Mouse (Mus musculus): ENCODE results near the gene 1700001P01Rik.
"Not testable (repeated sequence)": the region's sequence is repeated elsewhere in the genome, so short reads cannot be mapped to it uniquely, and the experiment has no call there.

1700001P01Rik gene

GRCm38 (mm10) chr11:97744718-97745330 is 30.9 kb downstream of the 1700001P01Rik start:
- peak; percentile 99 for DNase-seq (ENCODE audit: low spot score)

DNA sequence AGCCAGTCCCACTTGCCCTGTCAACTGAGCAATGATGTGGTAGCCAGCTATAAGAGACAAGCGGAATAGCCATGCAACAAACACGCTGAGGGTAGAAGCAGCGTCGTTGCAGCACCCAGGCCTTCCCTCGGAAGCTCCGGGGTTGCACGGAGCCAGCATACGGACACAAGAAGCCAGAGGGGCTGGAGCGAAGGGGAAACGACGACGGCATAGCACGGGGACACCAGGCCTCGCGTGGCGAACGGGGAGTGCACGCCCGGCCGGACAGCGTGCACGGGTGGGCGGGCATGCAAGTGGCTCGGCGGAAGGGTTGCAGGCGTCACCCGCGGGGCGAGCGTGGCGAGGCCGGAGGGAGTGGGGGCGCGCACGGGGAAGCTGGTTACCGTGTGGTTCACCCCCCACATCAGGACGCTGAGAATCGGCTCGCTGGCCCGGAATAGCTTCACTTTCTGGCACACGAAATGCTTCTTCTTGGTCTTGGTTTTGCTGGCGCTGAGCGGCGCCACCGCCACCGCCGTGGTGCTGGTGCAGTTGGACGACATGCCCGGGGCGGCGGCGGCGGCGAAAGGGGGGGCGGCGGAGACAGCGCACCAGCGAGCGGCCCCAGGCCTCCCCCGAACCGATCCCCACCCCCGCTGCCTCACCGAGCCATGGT is 31.5 kb downstream of the 1700001P01Rik start, which contains the start of gene Pip4k2b:
TSS of gene Pip4k2b (minus strand) at position 642 of the 655 bp plus-strand sequence.
- no peak for DNase-seq (ENCODE audit: low spot score)

GRCm38 (mm10) chr11:97743423-97743822 is 32.3 kb downstream of the 1700001P01Rik start:
- no peak for DNase-seq (ENCODE audit: low spot score)

- no peak for DNase-seq (ENCODE audit: low spot score)
Measured at GRCm38 (mm10) chr11:97742591-97742990, 33.1 kb downstream of the 1700001P01Rik start.

DNA sequence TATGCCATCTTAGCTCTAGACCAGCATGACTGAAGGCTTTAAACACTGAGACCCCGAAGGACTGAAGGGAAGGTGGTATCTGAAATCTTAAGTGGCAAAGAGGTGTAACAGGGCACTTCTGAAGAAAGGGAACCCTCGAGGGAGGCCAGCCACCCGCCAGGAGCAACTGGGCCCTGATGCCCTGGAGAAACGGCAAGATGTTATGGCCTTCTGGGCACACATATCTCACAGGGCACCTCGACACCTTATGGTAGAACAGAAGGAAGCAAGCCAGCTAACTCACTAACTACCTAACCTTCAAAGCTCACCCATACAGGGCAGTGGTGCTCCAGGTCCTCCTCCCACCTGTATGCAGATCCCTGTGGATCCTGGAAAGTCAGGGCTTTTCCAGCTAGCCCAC is 33.6 kb downstream of the 1700001P01Rik start:
- DNase-seq (ENCODE audit: low spot score) = no peak

DNA sequence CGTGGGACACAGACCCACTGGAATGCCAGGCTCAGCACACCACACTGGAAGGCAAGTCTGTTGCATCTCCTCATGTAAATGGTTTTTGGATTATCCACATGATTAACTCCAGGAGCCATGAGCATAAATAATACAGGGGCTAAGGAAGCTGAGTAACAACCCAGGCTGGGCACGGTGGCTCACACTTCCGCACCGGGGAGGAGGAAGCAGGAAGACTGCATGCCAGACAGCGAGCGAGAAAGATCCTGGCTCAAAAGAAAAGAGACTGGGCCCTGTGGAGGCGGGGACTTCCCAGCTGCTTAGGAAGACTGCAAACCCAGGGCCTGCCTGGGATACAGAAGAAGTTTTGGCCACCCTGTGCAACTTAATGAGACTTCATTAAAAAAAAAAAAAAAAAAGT is 35.5 kb downstream of the 1700001P01Rik start:
- no peak for DNase-seq (ENCODE audit: low spot score)

DNA sequence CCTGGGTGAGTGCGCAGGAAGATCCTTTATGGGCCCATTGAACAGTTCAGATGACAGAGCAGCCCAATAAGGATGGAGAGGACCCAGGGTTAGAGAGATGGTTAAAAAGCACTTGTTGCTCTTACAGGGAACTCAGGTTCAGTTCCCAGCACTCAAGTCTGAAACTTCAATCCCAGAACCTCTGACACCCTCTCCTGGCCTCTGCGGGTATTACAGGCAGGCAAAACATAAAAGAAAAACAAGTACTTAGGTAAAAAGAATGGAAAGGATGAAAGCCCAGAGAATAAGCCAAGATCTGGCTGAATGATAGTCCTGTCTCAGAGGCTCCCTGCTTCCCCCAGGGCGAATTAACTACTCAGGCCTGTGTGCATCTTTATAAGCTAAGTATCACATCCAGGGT is 36.6 kb downstream of the 1700001P01Rik start:
- no peak for DNase-seq (ENCODE audit: low spot score)

- DNase-seq (ENCODE audit: low spot score) = no peak
Measured at GRCm38 (mm10) chr11:97738703-97739102, 37.0 kb downstream of the 1700001P01Rik start.

- no peak for DNase-seq (ENCODE audit: low spot score)
Measured at GRCm38 (mm10) chr11:97737600-97737999, 38.1 kb downstream of the 1700001P01Rik start.

- DNase-seq (ENCODE audit: low spot score) = no peak
Measured at GRCm38 (mm10) chr11:97736645-97737044, 39.1 kb downstream of the 1700001P01Rik start.

GRCm38 (mm10) chr11:97734810-97735209 is 40.9 kb downstream of the 1700001P01Rik start:
- not testable (repeated sequence) for DNase-seq (ENCODE audit: low spot score)

GRCm38 (mm10) chr11:97733689-97734088 is 42.0 kb downstream of the 1700001P01Rik start:
- no peak for DNase-seq (ENCODE audit: low spot score)

GRCm38 (mm10) chr11:97728730-97729129 is 47.0 kb downstream of the 1700001P01Rik start:
- DNase-seq (ENCODE audit: low spot score) = no peak

GRCm38 (mm10) chr11:97728311-97728710 is 47.4 kb downstream of the 1700001P01Rik start:
- no peak for DNase-seq (ENCODE audit: low spot score)

DNA sequence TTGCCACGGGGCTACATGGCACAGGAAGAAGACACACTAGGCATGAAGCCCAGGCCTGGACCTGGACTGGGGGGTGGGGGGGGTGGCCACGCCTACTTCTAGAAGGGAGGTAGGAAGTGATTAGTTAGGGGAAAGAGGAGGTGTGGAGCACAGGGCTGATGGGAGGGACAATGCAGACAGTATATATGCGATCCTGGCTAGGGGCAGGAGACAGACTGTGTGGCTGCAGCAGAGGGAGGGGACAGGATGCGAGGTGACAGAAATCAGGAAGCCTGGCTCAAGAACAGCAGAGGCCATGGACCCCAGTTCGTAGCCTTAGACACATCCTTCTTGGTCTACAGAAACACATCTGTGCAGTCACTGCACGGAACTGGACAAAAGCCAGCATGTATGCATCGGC is 52.0 kb downstream of the 1700001P01Rik start:
- no peak for DNase-seq (ENCODE audit: low spot score)
